Mouse (Mus musculus): ENCODE data around the gene Ostn. TPM values are rescaled to one million over a fixed set of nuclear protein-coding genes. Genes with fewer than 3 reads are reported as not detected.
"Not testable (repeated sequence)": the region's sequence is repeated elsewhere in the genome, so short reads cannot be mapped to it uniquely, and the experiment has no call there.

Gene Ostn
- total RNA-seq (2021): 1 to 10 TPM in 1 of 2 experiments, under 1 TPM in 1; 0.91 to 1.4 TPM

GRCm38 (mm10) chr16:27307189-27307588, at the start of gene Ostn:
Ostn (plus strand) TSS chr16:27307489.
- intact Hi-C loops (cut with DNase I): not testable (repeated sequence)

GRCm38 (mm10) chr16:27268748-27269147, 38.5 kb upstream of the Ostn start:
- no peak for DNase-seq
- intact Hi-C loops (cut with DNase I): no loop called here

More at GRCm38 (mm10) chr16:27307189-27307588, at the start of gene Ostn:
- DNase-seq: not testable (repeated sequence)

- DNase-seq: no peak
- intact Hi-C loops (cut with DNase I): no loop called here
These were observed 19.9 kb upstream of the Ostn start for GRCm38 (mm10) chr16:27287410-27287809.

- intact Hi-C loops (cut with DNase I): no loop called here
- DNase-seq: no peak
These were observed 10.8 kb upstream of the Ostn start for GRCm38 (mm10) chr16:27296508-27296907.

GRCm38 (mm10) chr16:27296929-27297328, 10.4 kb upstream of the Ostn start:
- DNase-seq: no peak
- intact Hi-C loops (cut with DNase I): no loop called here

GRCm38 (mm10) chr16:27319099-27319498, 11.8 kb downstream of the Ostn start:
- intact Hi-C loops (cut with DNase I): no loop called here
- no peak for DNase-seq

- intact Hi-C loops (cut with DNase I): no loop called here
- no peak for DNase-seq
These were observed 14.8 kb downstream of the Ostn start for GRCm38 (mm10) chr16:27322047-27322446.

GRCm38 (mm10) chr16:27326463-27326862, 19.2 kb downstream of the Ostn start:
- intact Hi-C loops (cut with DNase I): no loop called here
- DNase-seq: no peak

- DNase-seq: no peak
- intact Hi-C loops (cut with DNase I): no loop called here
These were observed 40.2 kb downstream of the Ostn start for GRCm38 (mm10) chr16:27347521-27347920.

- intact Hi-C loops (cut with DNase I): no loop called here
- DNase-seq: no peak
These were observed 41.1 kb downstream of the Ostn start for GRCm38 (mm10) chr16:27348359-27348758.

- no peak for DNase-seq
- intact Hi-C loops (cut with DNase I): no loop called here
These were observed 41.9 kb downstream of the Ostn start for GRCm38 (mm10) chr16:27349235-27349634.

- intact Hi-C loops (cut with DNase I): no loop called here
- DNase-seq: no peak
These were observed 42.7 kb downstream of the Ostn start for GRCm38 (mm10) chr16:27349878-27350532.

GRCm38 (mm10) chr16:27354464-27354863, 47.2 kb downstream of the Ostn start:
- DNase-seq: no peak
- intact Hi-C loops (cut with DNase I): no loop called here

GRCm38 (mm10) chr16:27360059-27360458, 52.8 kb downstream of the Ostn start:
- intact Hi-C loops (cut with DNase I): no loop called here
- DNase-seq: no peak

GRCm38 (mm10) chr16:27370191-27370590, 62.9 kb downstream of the Ostn start, which contains the start of gene Uts2b:
Uts2b (minus strand) TSS chr16:27370239.
- intact Hi-C loops (cut with DNase I): no loop called here
- no peak for DNase-seq

- intact Hi-C loops (cut with DNase I): no loop called here
- no peak for DNase-seq
These were observed 63.4 kb downstream of the Ostn start for GRCm38 (mm10) chr16:27370700-27371099.

GRCm38 (mm10) chr16:27374139-27374538, 66.8 kb downstream of the Ostn start:
- DNase-seq: no peak
- intact Hi-C loops (cut with DNase I): no loop called here

GRCm38 (mm10) chr16:27375318-27375717, 68.0 kb downstream of the Ostn start:
- DNase-seq: no peak
- intact Hi-C loops (cut with DNase I): no loop called here

GRCm38 (mm10) chr16:27376556-27376955, 69.3 kb downstream of the Ostn start:
- DNase-seq: no peak

GRCm38 (mm10) chr16:27382217-27382616, 74.9 kb downstream of the Ostn start:
- intact Hi-C loops (cut with DNase I): no loop called here
- DNase-seq: no peak

More at GRCm38 (mm10) chr16:27376556-27376955, 69.3 kb downstream of the Ostn start:
- intact Hi-C loops (cut with DNase I): no loop called here

GRCm38 (mm10) chr16:27384893-27385603, 77.8 kb downstream of the Ostn start:
- intact Hi-C loops (cut with DNase I): no loop called here
- no peak for DNase-seq

GRCm38 (mm10) chr16:27385649-27386048, 78.4 kb downstream of the Ostn start:
- DNase-seq: no peak
- intact Hi-C loops (cut with DNase I): no loop called here

Data from left cerebral cortex, postnatal 4 days (tissue).